Comparison of ENCODE assay signal across 10 mouse cellular contexts in the genomic region with DNA sequence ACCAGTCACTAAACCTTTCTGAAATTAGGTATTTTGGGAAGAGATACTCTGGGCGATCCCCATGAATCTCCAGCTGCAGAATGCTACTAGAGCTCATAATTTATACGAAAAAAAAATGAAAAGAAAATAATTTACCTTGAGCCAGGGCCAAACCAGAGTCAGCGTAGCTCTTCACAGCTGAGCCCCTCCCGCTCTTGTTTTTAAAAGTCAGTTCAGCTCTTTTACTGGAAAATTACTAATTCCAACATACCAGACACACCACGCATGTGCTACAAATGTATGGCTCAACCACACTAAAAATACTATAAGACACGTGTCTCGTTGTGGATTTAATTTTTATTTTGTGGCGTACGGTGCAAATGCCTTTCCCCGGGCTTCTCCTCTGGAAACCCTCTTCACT.
"Had no signal": no experiment of that assay in that cellular context is flagged by ENCODE, and none has a peak within 500 bp of the region (broad histone marks: within the 10 kb centered on the region; RNA-seq: fewer than 3 reads in every experiment).

No protein-coding gene starts in this region.

- H3K36me3 ChIP-seq: midbrain, embryonic 13.5 days; neural tube, embryonic 15.5 days had no signal

- H3K4me1 ChIP-seq: midbrain, embryonic 13.5 days; neural tube, embryonic 15.5 days had no signal

- H3K4me2 ChIP-seq: midbrain, embryonic 13.5 days; neural tube, embryonic 15.5 days had no signal

- DNase-seq: kidney, postnatal 25 days; lung, adult 18-20 months; right cerebral cortex, adult 18-20 months; right cerebral cortex, postnatal 25 days; thymus, postnatal 36 days had no signal

- ATAC-seq: midbrain, embryonic 13.5 days had no signal

- H3K27ac ChIP-seq: left cerebral cortex, adult 2 months; liver, embryonic 14.5 days; midbrain, embryonic 13.5 days; neural tube, embryonic 15.5 days had no signal

- H3K27me3 ChIP-seq: midbrain, embryonic 13.5 days; neural tube, embryonic 15.5 days had no signal

- H3K9ac ChIP-seq: liver, embryonic 14.5 days; midbrain, embryonic 13.5 days; neural tube, embryonic 15.5 days had no signal

- H3K9me3 ChIP-seq: midbrain, embryonic 13.5 days; neural tube, embryonic 15.5 days had no signal

- H3K4me3 ChIP-seq: left cerebral cortex, adult 2 months; midbrain, embryonic 13.5 days; myocyte; neural tube, embryonic 15.5 days had no signal
